9 mouse cellular contexts compared by ENCODE assay signal in genomic region chr16:58670643-58671042, GRCm38 (mm10). TPM values are rescaled to one million over a fixed set of nuclear protein-coding genes. Genes with fewer than 3 reads are reported as not detected.
A peak's percentile ranks its signal among the peaks of the same experiment; 100 is the strongest.
DNase-seq lines count a peak whose midpoint lies in the region; ATAC-seq and TF ChIP-seq lines count a peak whose summit lies in the region.
"Had no signal": no experiment of that assay in that cellular context is flagged by ENCODE, and none has a peak within 500 bp of the region (broad histone marks: within the 10 kb centered on the region; RNA-seq: fewer than 3 reads in every experiment).

No protein-coding gene starts in this region.

- H3K36me3 ChIP-seq in intestine, postnatal 0 days (ENCODE audit: control insufficient read depth, insufficient read depth) = peaks cover 21% of the 10 kb centered on the region
- H3K36me3 ChIP-seq in midbrain, embryonic 14.5 days (ENCODE audit: control insufficient read depth, insufficient read depth, low read length) = peaks cover 25% of the 10 kb centered on the region

- ATAC-seq in intestine, postnatal 0 days = peak; percentile 18; the same call in 1 of the 2 replicates
- ATAC-seq in midbrain, embryonic 14.5 days (ENCODE audit: low FRiP score, low TSS enrichment) = peak; percentile 46

- TF ChIP-seq CTCF in lung, adult 2 months (IDR thresholded peaks at IDR 0.05; ENCODE audit: insufficient read depth, low read length) = no peak
- no peak for TF ChIP-seq CTCF in cortical plate, adult 2 months (IDR thresholded peaks at IDR 0.05; ENCODE audit: extremely low read depth, insufficient read depth, low read length)
- peak; percentile 56 for TF ChIP-seq CTCF in intestine, postnatal 0 days (IDR thresholded peaks at IDR 0.05; ENCODE audit: low read depth)

- DNase-seq in lung, adult 2 months = no peak
- DNase-seq in lung, postnatal 25 days (ENCODE audit: low spot score) = no peak
- DNase-seq in midbrain, embryonic 14.5 days = peak; percentile 61
- no peak for DNase-seq in thymus, postnatal 36 days
- DNase-seq in frontal cortex, postnatal 36 days (ENCODE audit: low spot score in 2 of 2) = no peak
- DNase-seq in left cerebral cortex, adult 9 months (ENCODE audit: low spot score in 2 of 2) = no peak

- H3K27ac ChIP-seq in cortical plate, adult 2 months (ENCODE audit: insufficient read depth, low read length) = peak overlapping the region; percentile 85
- H3K27ac ChIP-seq in intestine, postnatal 0 days (ENCODE audit: low read depth, low read length) = peak overlapping the region; percentile 90
- H3K27ac ChIP-seq in midbrain, embryonic 14.5 days (replicated peaks; ENCODE audit: low read depth, low read length) = peak overlapping the region; percentile 85

- peak overlapping the region; percentile 89 for H3K9ac ChIP-seq in intestine, postnatal 0 days (ENCODE audit: low read depth, low read length)
- peak overlapping the region; percentile 78 for H3K9ac ChIP-seq in midbrain, embryonic 14.5 days (replicated peaks; ENCODE audit: low read length)

- peaks cover 2% of the 10 kb centered on the region for H3K4me1 ChIP-seq in lung, adult 2 months (ENCODE audit: control insufficient read depth, insufficient read depth, low read length)
- peaks cover 3% of the 10 kb centered on the region; the same call in 1 of the 2 replicates for H3K4me1 ChIP-seq in cortical plate, adult 2 months (ENCODE audit: control insufficient read depth, insufficient read depth, low read length)
- 0 out of 2 replicates have a peak, but pooled peaks cover 4% of the 10 kb centered on the region for H3K4me1 ChIP-seq in intestine, postnatal 0 days (replicated peaks; ENCODE audit: control insufficient read depth, insufficient read depth, low read length)
- H3K4me1 ChIP-seq in midbrain, embryonic 14.5 days (ENCODE audit: control insufficient read depth, insufficient read depth, low read length) = peaks cover 10% of the 10 kb centered on the region; the same call in 1 of the 2 replicates

- no peaks in the 10 kb centered on the region for H3K9me3 ChIP-seq in intestine, postnatal 0 days (ENCODE audit: control insufficient read depth)
- H3K9me3 ChIP-seq in midbrain, embryonic 14.5 days (ENCODE audit: control insufficient read depth, low read length) = no peaks in the 10 kb centered on the region

- TF ChIP-seq POLR2A in lung, adult 2 months (IDR thresholded peaks at IDR 0.05; ENCODE audit: borderline replicate concordance, extremely low read depth, low read depth, low read length) = no peak
- no peak for TF ChIP-seq POLR2A in cortical plate, adult 2 months (IDR thresholded peaks at IDR 0.05; ENCODE audit: extremely low read depth, insufficient read depth, low read length)

- no peaks in the 10 kb centered on the region for H3K27me3 ChIP-seq in intestine, postnatal 0 days (replicated peaks; ENCODE audit: control insufficient read depth, insufficient read depth, low read length)
- no peaks in the 10 kb centered on the region for H3K27me3 ChIP-seq in midbrain, embryonic 14.5 days (ENCODE audit: control insufficient read depth, insufficient read depth, low read length)

- peak overlapping the region; percentile 74 for H3K4me3 ChIP-seq in lung, adult 2 months (replicated peaks; ENCODE audit: extremely low read depth, low read depth, low read length)
- H3K4me3 ChIP-seq in cortical plate, adult 2 months (ENCODE audit: insufficient read depth, low read length) = peak overlapping the region; percentile 66
- peak overlapping the region; percentile 96 for H3K4me3 ChIP-seq in intestine, postnatal 0 days (ENCODE audit: low read depth, low read length)
- H3K4me3 ChIP-seq in midbrain, embryonic 14.5 days (replicated peaks; ENCODE audit: low read depth, low read length) = peak overlapping the region; percentile 86

- under 1% methylated on average over 25 of the region's 25 CpGs for WGBS in lung, adult 2 months
- WGBS in intestine, postnatal 0 days = under 1% methylated on average over 25 of the region's 25 CpGs
- under 1% methylated on average over 25 of the region's 25 CpGs for whole genome bisulfite sequencing in midbrain, embryonic 14.5 days

- peak overlapping the region; percentile 81 for H3K4me2 ChIP-seq in intestine, postnatal 0 days (replicated peaks; ENCODE audit: low read depth)
- H3K4me2 ChIP-seq in midbrain, embryonic 14.5 days (ENCODE audit: low read length) = peak overlapping the region; percentile 77

RNA-seq across cellular contexts. Expression of gene Cpox, which starts 0.6 kb away (rescaled TPM):
- polyA plus RNA-seq in lung, adult 2 months (2012; rRNA removed) = 11.5 and 12.3 TPM in 2 replicates
- polyA plus RNA-seq in cortical plate, adult 2 months (2012; rRNA removed) = 37.1 and 40.6 TPM in 2 replicates
- 54.5 and 56.7 TPM in 2 replicates for polyA plus RNA-seq in intestine, postnatal 0 days (2015; fragmentation: Nextera tagmentation; extraction: Ambion mirVana)
- polyA plus RNA-seq in midbrain, embryonic 14.5 days (2014; fragmentation: Nextera tagmentation; extraction: Ambion mirVana) = 11.7 and 13.3 TPM in 2 replicates

RNA-seq across cellular contexts. Expression of gene E330017A01Rik, which starts 32.1 kb away (rescaled TPM):
- polyA plus RNA-seq in lung, adult 2 months (2012; rRNA removed) = not detected in 2 replicates
- polyA plus RNA-seq in cortical plate, adult 2 months (2012; rRNA removed) = not detected in 2 replicates
- not detected in 2 replicates for polyA plus RNA-seq in intestine, postnatal 0 days (2015; fragmentation: Nextera tagmentation; extraction: Ambion mirVana)
- polyA plus RNA-seq in midbrain, embryonic 14.5 days (2014; fragmentation: Nextera tagmentation; extraction: Ambion mirVana) = not detected in 2 replicates
- polyA plus RNA-seq: gonadal fat pad, adult 2 months had no signal

RNA-seq across cellular contexts. Expression of gene Gpr15, which starts 48.2 kb away (rescaled TPM):
- 0.09 and 0.31 TPM in 2 replicates for polyA plus RNA-seq in lung, adult 2 months (2012; rRNA removed)
- not detected in 2 replicates for polyA plus RNA-seq in cortical plate, adult 2 months (2012; rRNA removed)
- polyA plus RNA-seq in intestine, postnatal 0 days (2015; fragmentation: Nextera tagmentation; extraction: Ambion mirVana) = 0.20 and 0.34 TPM in 2 replicates
- polyA plus RNA-seq in midbrain, embryonic 14.5 days (2014; fragmentation: Nextera tagmentation; extraction: Ambion mirVana) = 0.13 TPM in 1 of 2 replicates, not detected in the other
- polyA plus RNA-seq: gonadal fat pad, adult 2 months had no signal

RNA-seq across cellular contexts. Expression of gene Gm813, which starts 53.9 kb away (rescaled TPM):
- not detected in 2 replicates for polyA plus RNA-seq in lung, adult 2 months (2012; rRNA removed)
- polyA plus RNA-seq in cortical plate, adult 2 months (2012; rRNA removed) = 0.17 TPM in 1 of 2 replicates, not detected in the other
- polyA plus RNA-seq in intestine, postnatal 0 days (2015; fragmentation: Nextera tagmentation; extraction: Ambion mirVana) = not detected in 2 replicates
- not detected in 2 replicates for polyA plus RNA-seq in midbrain, embryonic 14.5 days (2014; fragmentation: Nextera tagmentation; extraction: Ambion mirVana)
- polyA plus RNA-seq: gonadal fat pad, adult 2 months had no signal

RNA-seq across cellular contexts. Expression of gene Cldnd1, which starts 57.1 kb away (rescaled TPM):
- 49.8 and 72.9 TPM in 2 replicates for polyA plus RNA-seq in lung, adult 2 months (2012; rRNA removed)
- polyA plus RNA-seq in cortical plate, adult 2 months (2012; rRNA removed) = 136 and 139 TPM in 2 replicates
- polyA plus RNA-seq in intestine, postnatal 0 days (2015; fragmentation: Nextera tagmentation; extraction: Ambion mirVana) = 86.0 and 86.1 TPM in 2 replicates
- 134 and 151 TPM in 2 replicates for polyA plus RNA-seq in midbrain, embryonic 14.5 days (2014; fragmentation: Nextera tagmentation; extraction: Ambion mirVana)
